ENCODE assay signal across 11 mouse cellular contexts in genomic region chr11:84281280-84281679, GRCm38 (mm10).
DNase-seq lines count a peak whose midpoint lies in the region; ATAC-seq and TF ChIP-seq lines count a peak whose summit lies in the region.
"Had no signal": no experiment of that assay in that cellular context is flagged by ENCODE, and none has a peak within 500 bp of the region (broad histone marks: within the 10 kb centered on the region; RNA-seq: fewer than 3 reads in every experiment).

No protein-coding gene starts in this region.

- H3K9ac ChIP-seq in hindbrain, embryonic 13.5 days = no peak overlapping the region
- H3K9ac ChIP-seq in hindbrain, embryonic 11.5 days (ENCODE audit: low read depth, low read length) = no peak overlapping the region
- H3K9ac ChIP-seq in lung, embryonic 14.5 days = no peak overlapping the region
- no peak overlapping the region for H3K9ac ChIP-seq in hindbrain, embryonic 16.5 days (ENCODE audit: low read depth, low read length)
- H3K9ac ChIP-seq: lung, embryonic 15.5 days had no signal

- H3K4me3 ChIP-seq in hindbrain, embryonic 13.5 days = no peak overlapping the region
- H3K4me3 ChIP-seq in hindbrain, embryonic 11.5 days (ENCODE audit: low read depth, low read length) = no peak overlapping the region
- no peak overlapping the region for H3K4me3 ChIP-seq in lung, embryonic 14.5 days (ENCODE audit: low read depth, low read length)
- H3K4me3 ChIP-seq in hindbrain, embryonic 16.5 days (ENCODE audit: low read length) = no peak overlapping the region
- H3K4me3 ChIP-seq: lung, embryonic 15.5 days; myocyte had no signal

- no peak overlapping the region for H3K4me2 ChIP-seq in hindbrain, embryonic 13.5 days
- no peak overlapping the region for H3K4me2 ChIP-seq in hindbrain, embryonic 11.5 days (replicated peaks; ENCODE audit: low read depth, low read length)
- no peak overlapping the region for H3K4me2 ChIP-seq in lung, embryonic 14.5 days
- H3K4me2 ChIP-seq in hindbrain, embryonic 16.5 days (ENCODE audit: low read length) = no peak overlapping the region
- H3K4me2 ChIP-seq: lung, embryonic 15.5 days had no signal

- TF ChIP-seq CTCF in lung, embryonic 14.5 days (IDR thresholded peaks at IDR 0.05; ENCODE audit: low read depth) = peak; percentile 22; the same call in 1 of the 2 replicates

- ATAC-seq in hindbrain, embryonic 13.5 days (ENCODE audit: low FRiP score) = no peak
- no peak for ATAC-seq in hindbrain, embryonic 11.5 days (ENCODE audit: low FRiP score)
- ATAC-seq in lung, embryonic 14.5 days (ENCODE audit: insufficient read depth) = no peak
- ATAC-seq in hindbrain, embryonic 16.5 days = 0 out of 2 replicates have a peak, but pooled peaks have one; percentile 50

- peaks cover 23% of the 10 kb centered on the region for H3K4me1 ChIP-seq in hindbrain, embryonic 13.5 days (replicated peaks)
- 0 out of 2 replicates have a peak, but pooled peaks cover 2% of the 10 kb centered on the region for H3K4me1 ChIP-seq in hindbrain, embryonic 11.5 days (replicated peaks; ENCODE audit: control insufficient read depth, insufficient read depth, low read length)
- no peaks in the 10 kb centered on the region for H3K4me1 ChIP-seq in lung, embryonic 14.5 days (ENCODE audit: insufficient read depth)
- no peaks in the 10 kb centered on the region; the same call in 1 of the 2 replicates for H3K4me1 ChIP-seq in hindbrain, embryonic 16.5 days (ENCODE audit: control insufficient read depth, insufficient read depth, low read depth, low read length)
- H3K4me1 ChIP-seq: lung, embryonic 15.5 days had no signal

- WGBS in hindbrain, embryonic 13.5 days = 39% methylated on average over 5 of the region's 5 CpGs
- WGBS in hindbrain, embryonic 11.5 days = 51% methylated on average over 5 of the region's 5 CpGs
- 87% methylated on average over 5 of the region's 5 CpGs for WGBS in lung, embryonic 14.5 days
- 37% methylated on average over 5 of the region's 5 CpGs for WGBS in hindbrain, embryonic 16.5 days

- H3K27me3 ChIP-seq in hindbrain, embryonic 13.5 days = no peaks in the 10 kb centered on the region
- H3K27me3 ChIP-seq in hindbrain, embryonic 11.5 days (ENCODE audit: control insufficient read depth, insufficient read depth, low read length) = no peaks in the 10 kb centered on the region
- H3K27me3 ChIP-seq in lung, embryonic 14.5 days (ENCODE audit: insufficient read depth, low read length) = no peaks in the 10 kb centered on the region
- no peaks in the 10 kb centered on the region for H3K27me3 ChIP-seq in hindbrain, embryonic 16.5 days (replicated peaks; ENCODE audit: control insufficient read depth, insufficient read depth, low read length)
- H3K27me3 ChIP-seq: lung, embryonic 15.5 days had no signal

- H3K9me3 ChIP-seq in hindbrain, embryonic 13.5 days = no peaks in the 10 kb centered on the region
- no peaks in the 10 kb centered on the region for H3K9me3 ChIP-seq in hindbrain, embryonic 11.5 days (ENCODE audit: control insufficient read depth, low read length)
- H3K9me3 ChIP-seq in lung, embryonic 14.5 days (ENCODE audit: low read depth, low read length) = no peaks in the 10 kb centered on the region
- no peaks in the 10 kb centered on the region for H3K9me3 ChIP-seq in hindbrain, embryonic 16.5 days (ENCODE audit: control insufficient read depth, low read length)
- H3K9me3 ChIP-seq: lung, embryonic 15.5 days had no signal

- H3K36me3 ChIP-seq in hindbrain, embryonic 13.5 days = peaks cover 18% of the 10 kb centered on the region
- no peaks in the 10 kb centered on the region for H3K36me3 ChIP-seq in hindbrain, embryonic 11.5 days (ENCODE audit: control insufficient read depth, insufficient read depth, low read length)
- peaks cover 35% of the 10 kb centered on the region for H3K36me3 ChIP-seq in lung, embryonic 14.5 days (ENCODE audit: insufficient read depth)
- peaks cover 3% of the 10 kb centered on the region; the same call in 1 of the 2 replicates for H3K36me3 ChIP-seq in hindbrain, embryonic 16.5 days (ENCODE audit: control insufficient read depth, insufficient read depth, low read length)

- peak overlapping the region; percentile 74 for H3K27ac ChIP-seq in hindbrain, embryonic 13.5 days
- no peak overlapping the region for H3K27ac ChIP-seq in hindbrain, embryonic 11.5 days (ENCODE audit: low read depth, low read length)
- no peak overlapping the region for H3K27ac ChIP-seq in lung, embryonic 14.5 days (ENCODE audit: low read depth)
- no peak overlapping the region; the same call in 1 of the 2 replicates for H3K27ac ChIP-seq in hindbrain, embryonic 16.5 days (ENCODE audit: low read depth, low read length)
- H3K27ac ChIP-seq: lung, embryonic 15.5 days had no signal

- no peak for DNase-seq in hindbrain, embryonic 11.5 days (ENCODE audit: low spot score)
- DNase-seq in lung, embryonic 14.5 days = no peak
- DNase-seq in lung, adult 18-20 months = no peak
- DNase-seq in retina, postnatal 1 day = peak; percentile 36
- DNase-seq in cerebellum, postnatal 25 days = no peak
- DNase-seq: gastrocnemius, postnatal 14 days; heart, postnatal 36 days had no signal
